Mouse (Mus musculus): ENCODE data around the gene Kremen1. TPM values are rescaled to one million over a fixed set of nuclear protein-coding genes. Genes with fewer than 3 reads are reported as not detected.

The Kremen1 gene
- total and polyA plus RNA-seq, 3 experiments, result 5.0 to 11.8 (median 7.3) TPM

- Histone ChIP-seq H3K9me3 (replicated peaks; ENCODE audit: low read length) (no peaks in the 10 kb centered on the region), H3K4me2 (ENCODE audit: insufficient read depth, low read depth, poor library complexity, severe bottlenecking) (no peak overlapping the region), H3K79me2 (replicated peaks; ENCODE audit: control insufficient read depth, extremely low read depth, insufficient read depth, poor library complexity, severe bottlenecking) (no peaks in the 10 kb centered on the region), H3K27me3 (replicated peaks) (no peaks in the 10 kb centered on the region), H3K4me1 (ENCODE audit: control insufficient read depth in 1 of 2, insufficient read depth in 2 of 2) (peaks cover 12 to 14% of the 10 kb centered on the region in 2 experiments), H3K27ac (ENCODE audit: insufficient read depth, low read depth) (no peak overlapping the region), H3K4me3 (replicated peaks in 1 of 3; ENCODE audit: low read depth in 2 of 3, low read length in 2 of 3, poor library complexity in 1 of 3) (no peak overlapping the region), H3K36me3 (replicated peaks in 1 of 2; ENCODE audit: control insufficient read depth in 1 of 2, insufficient read depth in 1 of 2, low read length in 1 of 2) (peaks cover 0 to 2% of the 10 kb centered on the region in 2 experiments), H3K9ac (ENCODE audit: insufficient read depth, low read depth) (no peak overlapping the region)
- in situ Hi-C loops (cut with MboI; ENCODE audit: low pct_ligation_motif_present, low pct_unique_long_range_greater_than_20kb, low sequenced_read_pairs) (no loop called here), dilution Hi-C loops (cut with MboI; ENCODE audit: extremely low pct_ligation_motif_present, extremely low pct_unique_long_range_greater_than_20kb, low sequenced_read_pairs) (no loop called here)
- TF ChIP-seq CTCF (conservative IDR thresholded peaks at IDR 0.05 in 1 of 2, IDR thresholded peaks at IDR 0.05 in 1 of 2; ENCODE audit: low read depth in 2 of 2, low read length in 2 of 2), result no peak
- no peak for TF ChIP-seq NRF1 (IDR thresholded peaks at IDR 0.05; ENCODE audit: low read depth, low read length)
- TF ChIP-seq UBTF (IDR thresholded peaks at IDR 0.05; ENCODE audit: low read depth, low read length), result no peak
- no peak for TF ChIP-seq BHLHE40 (IDR thresholded peaks at IDR 0.05; ENCODE audit: low read depth, low read length)
- TF ChIP-seq SMC3 (IDR thresholded peaks at IDR 0.05; ENCODE audit: low read depth, low read length), result no peak
- no peak for TF ChIP-seq ZC3H11A (IDR thresholded peaks at IDR 0.05; ENCODE audit: low read depth, low read length)
- TF ChIP-seq CHD1 (IDR thresholded peaks at IDR 0.05; ENCODE audit: low read depth, low read length), result no peak
- TF ChIP-seq GABPA (IDR thresholded peaks at IDR 0.05; ENCODE audit: insufficient replicate concordance, low read depth, low read length), result no peak
- TF ChIP-seq MYC (IDR thresholded peaks at IDR 0.05; ENCODE audit: low read depth, low read length), result no peak
- TF ChIP-seq USF1 (IDR thresholded peaks at IDR 0.05; ENCODE audit: low read depth, low read length), result no peak
- TF ChIP-seq KAT2A (IDR thresholded peaks at IDR 0.05; ENCODE audit: insufficient replicate concordance, low read length), result no peak
- no peak for TF ChIP-seq PAX5 (IDR thresholded peaks at IDR 0.05; ENCODE audit: low read length)
- TF ChIP-seq SIN3A (IDR thresholded peaks at IDR 0.05; ENCODE audit: low read length), result no peak
- no peak for TF ChIP-seq MXI1 (IDR thresholded peaks at IDR 0.05; ENCODE audit: low read depth, low read length)
- no peak for TF ChIP-seq HCFC1 (IDR thresholded peaks at IDR 0.05; ENCODE audit: low read depth, low read length)
- TF ChIP-seq POLR2AphosphoS2 (IDR thresholded peaks at IDR 0.05; ENCODE audit: low read depth, low read length), result no peak
- TF ChIP-seq ELF1 (IDR thresholded peaks at IDR 0.05; ENCODE audit: low read depth, low read length), result no peak
- TF ChIP-seq RCOR1 (conservative IDR thresholded peaks at IDR 0.05; ENCODE audit: low read depth, low read length), result no peak
- no peak for TF ChIP-seq ZNF384 (IDR thresholded peaks at IDR 0.05; ENCODE audit: low read depth, low read length)
- no peak for DNase-seq (ENCODE audit: extremely low read depth)
These were observed 67.8 kb downstream of the Kremen1 start for GRCm38 (mm10) chr11:5193576-5193881.

- peaks cover 0 to 2% of the 10 kb centered on the region in 2 experiments for H3K36me3 ChIP-seq (replicated peaks in 1 of 2; ENCODE audit: control insufficient read depth in 1 of 2, insufficient read depth in 1 of 2, low read length in 1 of 2)
- peaks cover 12 to 14% of the 10 kb centered on the region in 2 experiments for H3K4me1 ChIP-seq (ENCODE audit: control insufficient read depth in 1 of 2, insufficient read depth in 2 of 2)
- no peak overlapping the region for H3K9ac ChIP-seq (ENCODE audit: insufficient read depth, low read depth)
- no peak overlapping the region for H3K4me2 ChIP-seq (ENCODE audit: insufficient read depth, low read depth, poor library complexity, severe bottlenecking)
- H3K79me2 ChIP-seq (replicated peaks; ENCODE audit: control insufficient read depth, extremely low read depth, insufficient read depth, poor library complexity, severe bottlenecking), result no peaks in the 10 kb centered on the region
- TF ChIP-seq MYC (IDR thresholded peaks at IDR 0.05; ENCODE audit: low read depth, low read length) (no peak), MXI1 (IDR thresholded peaks at IDR 0.05; ENCODE audit: low read depth, low read length) (no peak), UBTF (IDR thresholded peaks at IDR 0.05; ENCODE audit: low read depth, low read length) (no peak), SMC3 (IDR thresholded peaks at IDR 0.05; ENCODE audit: low read depth, low read length) (no peak), ZNF384 (IDR thresholded peaks at IDR 0.05; ENCODE audit: low read depth, low read length) (no peak), SIN3A (IDR thresholded peaks at IDR 0.05; ENCODE audit: low read length) (no peak), IRF4 (IDR thresholded peaks at IDR 0.05; ENCODE audit: low read depth, low read length) (no peak)
- no peak for DNase-seq (ENCODE audit: extremely low read depth)
- no peaks in the 10 kb centered on the region for H3K27me3 ChIP-seq (replicated peaks)
- dilution Hi-C loops (cut with MboI; ENCODE audit: extremely low pct_ligation_motif_present, extremely low pct_unique_long_range_greater_than_20kb, low sequenced_read_pairs), result no loop called here
- no peaks in the 10 kb centered on the region for H3K9me3 ChIP-seq (replicated peaks; ENCODE audit: low read length)
- H3K4me3 ChIP-seq (replicated peaks in 1 of 3; ENCODE audit: low read depth in 2 of 3, low read length in 2 of 3, poor library complexity in 1 of 3), result no peak overlapping the region
- in situ Hi-C loops (cut with MboI; ENCODE audit: low pct_ligation_motif_present, low pct_unique_long_range_greater_than_20kb, low sequenced_read_pairs), result no loop called here
- no peak overlapping the region for H3K27ac ChIP-seq (ENCODE audit: insufficient read depth, low read depth)
These were observed 68.3 kb downstream of the Kremen1 start for GRCm38 (mm10) chr11:5192840-5193575.

Measured in CH12.LX (cell line).